Mouse (Mus musculus): ENCODE measurements around the gene Vmn1r10.

GRCm38 (mm10) chr6:57109154-57109553 lies at the start of gene Vmn1r10:
- TF ChIP-seq MAZ (IDR thresholded peaks at IDR 0.05; ENCODE audit: low read depth, low read length) (no peak), CTCF (conservative IDR thresholded peaks at IDR 0.05 in 1 of 2, IDR thresholded peaks at IDR 0.05 in 1 of 2; ENCODE audit: low read depth in 2 of 2, low read length in 2 of 2) (no peak), CHD2 (IDR thresholded peaks at IDR 0.05; ENCODE audit: low read length) (no peak), ELF1 (IDR thresholded peaks at IDR 0.05; ENCODE audit: low read depth, low read length) (no peak), POLR2A (IDR thresholded peaks at IDR 0.05; ENCODE audit: low read depth, low read length) (no peak)
